Mouse (Mus musculus) midbrain, postnatal 0 days (tissue): ENCODE data around the gene Rps4x. TPM values are rescaled to one million over a fixed set of nuclear protein-coding genes. Genes with fewer than 3 reads are reported as not detected.

Source experiments
- ATAC-seq: fragments of 200-750 bp; cut with Nextera tagmentation; 2 replicates; pipeline ENCODE4 v1.8.0; 2017; ENCODE audit warnings: moderate number of reproducible peaks, mild to moderate bottlenecking, moderate TSS enrichment, moderate library complexity; ENCODE audit not compliant: low FRiP score
- DNase-seq: peaks from one replicate; pipeline ENCODE4 v3.0.0-alpha.2; 2015; ENCODE audit warnings: low spot score
- H3K27ac ChIP-seq: fragments of 300-500 bp; sonication (generic); 2 replicates; pipeline ENCODE4 v1.5.1; 2014; ENCODE audit warnings: low read depth, mild to moderate bottlenecking, low read length, mixed read lengths
- H3K27me3 ChIP-seq: fragments of 300-500 bp; sonication (generic); 2 replicates; pipeline ENCODE4 v1.6.1; 2014; ENCODE audit warnings: low read length, control low read depth, mixed read lengths; ENCODE audit not compliant: insufficient read depth
- H3K36me3 ChIP-seq: fragments of 300-500 bp; sonication (generic); 2 replicates; pipeline ENCODE4 v1.6.1; 2014; ENCODE audit warnings: low read length, control low read depth, mixed read lengths; ENCODE audit not compliant: insufficient read depth
- H3K4me1 ChIP-seq: fragments of 300-500 bp; sonication (generic); 2 replicates; pipeline ENCODE4 v1.6.1; 2014; ENCODE audit warnings: mild to moderate bottlenecking, control low read depth, antibody characterized with exemption, low read length, mixed read lengths; ENCODE audit not compliant: insufficient read depth
- H3K4me2 ChIP-seq: fragments of 300-500 bp; sonication (generic); 2 replicates; pipeline ENCODE4 v1.6.1; 2014; ENCODE audit warnings: low read depth, mild to moderate bottlenecking, low read length, mixed read lengths; ENCODE audit not compliant: poor library complexity, severe bottlenecking
- H3K4me3 ChIP-seq: fragments of 300-500 bp; sonication (generic); 2 replicates; pipeline ENCODE4 v1.5.1; 2014; ENCODE audit warnings: low read depth, mild to moderate bottlenecking, low read length, moderate library complexity
- H3K9ac ChIP-seq: fragments of 300-500 bp; sonication (generic); replicated peaks from 2 replicates; pipeline ENCODE4 v1.6.1; 2014; ENCODE audit warnings: mild to moderate bottlenecking, low read length, moderate library complexity, mixed read lengths; ENCODE audit not compliant: poor library complexity, severe bottlenecking
- H3K9me3 ChIP-seq: fragments of 300-500 bp; sonication (generic); 2 replicates; pipeline ENCODE4 v1.6.1; 2016; ENCODE audit warnings: low read length, control low read depth
- CTCF ChIP-seq: IDR thresholded peaks from 2 replicates; pipeline ENCODE4 v1.5.1; 2016; ENCODE audit warnings: antibody characterized with exemption, mild to moderate bottlenecking
- WGBS: fragments of 180-500 bp; shearing (Covaris S2); extraction: QIAGEN DNeasy Blood & Tissue Kit; methylation state at CpG from one replicate; pipeline ENCODE4 v1.1.7; 2014; 5-methylcytosine and 5-hydroxymethylcytosine counted together
- polyA plus RNA-seq: library from polyadenylated mRNA; unstranded; fragments of >200 nt; fragmentation: Nextera tagmentation; extraction: Ambion mirVana; gene quantifications from 2 replicates; pipeline ENCODE4 v1.2.1, GENCODE M21; 2015
- total RNA-seq: library from RNA; depleted of rRNA; stranded (reverse); fragments of >200 nt; gene quantifications from 2 replicates; pipeline ENCODE4 v1.2.3, GENCODE M21; 2014

Gene Rps4x
- total and polyA plus RNA-seq, 2 experiments from 2014 or later = 356 to 809 TPM

GRCm38 (mm10) chrX:102166521-102166920, 22.7 kb downstream of the Rps4x start:
- no peaks in the 10 kb centered on the region for H3K36me3 ChIP-seq
- TF ChIP-seq CTCF = no peak
- no peak overlapping the region for H3K4me2 ChIP-seq
- no peak overlapping the region for H3K4me3 ChIP-seq
- no peak overlapping the region for H3K9ac ChIP-seq
- H3K27me3 ChIP-seq = no peaks in the 10 kb centered on the region
- H3K9me3 ChIP-seq = no peaks in the 10 kb centered on the region
- ATAC-seq = no peak
- no peak overlapping the region for H3K27ac ChIP-seq
- 37% methylated on average over 5 of the region's 5 CpGs for WGBS
- no peak for DNase-seq
- no peaks in the 10 kb centered on the region for H3K4me1 ChIP-seq

- Histone ChIP-seq H3K4me1 (no peaks in the 10 kb centered on the region), H3K9ac (no peak overlapping the region), H3K27ac (no peak overlapping the region), H3K4me3 (no peak overlapping the region), H3K36me3 (no peaks in the 10 kb centered on the region), H3K27me3 (no peaks in the 10 kb centered on the region), H3K4me2 (no peak overlapping the region), H3K9me3 (no peaks in the 10 kb centered on the region)
- 66% methylated on average over 4 of the region's 4 CpGs for WGBS
- ATAC-seq = no peak
- DNase-seq = peak; percentile 27
- TF ChIP-seq CTCF = no peak
Observed at GRCm38 (mm10) chrX:102163529-102163928, 25.7 kb downstream of the Rps4x start.

GRCm38 (mm10) chrX:102163096-102163495, 26.1 kb downstream of the Rps4x start:
- ATAC-seq (no peak), DNase-seq (no peak)
- Histone ChIP-seq H3K9me3 (no peaks in the 10 kb centered on the region), H3K27ac (no peak overlapping the region), H3K4me3 (no peak overlapping the region), H3K27me3 (no peaks in the 10 kb centered on the region), H3K36me3 (no peaks in the 10 kb centered on the region), H3K9ac (no peak overlapping the region), H3K4me2 (no peak overlapping the region), H3K4me1 (no peaks in the 10 kb centered on the region)
- TF ChIP-seq CTCF = peak; percentile 11; the same call in 1 of the 2 replicates
- WGBS = 30% methylated on average over 2 of the region's 2 CpGs

- Histone ChIP-seq H3K27ac (no peak overlapping the region), H3K4me3 (no peak overlapping the region), H3K27me3 (no peaks in the 10 kb centered on the region), H3K4me1 (no peaks in the 10 kb centered on the region), H3K9me3 (no peaks in the 10 kb centered on the region), H3K36me3 (no peaks in the 10 kb centered on the region), H3K9ac (no peak overlapping the region), H3K4me2 (no peak overlapping the region)
- no peak for TF ChIP-seq CTCF
- ATAC-seq (no peak), DNase-seq (no peak)
- WGBS = 70% methylated on average over 2 of the region's 2 CpGs
Observed at GRCm38 (mm10) chrX:102160528-102160927, 28.7 kb downstream of the Rps4x start.

GRCm38 (mm10) chrX:102159778-102160177, 29.4 kb downstream of the Rps4x start:
- no peaks in the 10 kb centered on the region for H3K27me3 ChIP-seq
- no peak overlapping the region for H3K27ac ChIP-seq
- H3K4me1 ChIP-seq = no peaks in the 10 kb centered on the region
- H3K9ac ChIP-seq = no peak overlapping the region
- 53% methylated on average over 2 of the region's 2 CpGs for WGBS
- H3K4me3 ChIP-seq = no peak overlapping the region
- no peaks in the 10 kb centered on the region for H3K36me3 ChIP-seq
- no peak overlapping the region for H3K4me2 ChIP-seq
- no peaks in the 10 kb centered on the region for H3K9me3 ChIP-seq
- no peak for DNase-seq
- peak; percentile 19; the same call in 1 of the 2 replicates for TF ChIP-seq CTCF
- ATAC-seq = no peak

DNA sequence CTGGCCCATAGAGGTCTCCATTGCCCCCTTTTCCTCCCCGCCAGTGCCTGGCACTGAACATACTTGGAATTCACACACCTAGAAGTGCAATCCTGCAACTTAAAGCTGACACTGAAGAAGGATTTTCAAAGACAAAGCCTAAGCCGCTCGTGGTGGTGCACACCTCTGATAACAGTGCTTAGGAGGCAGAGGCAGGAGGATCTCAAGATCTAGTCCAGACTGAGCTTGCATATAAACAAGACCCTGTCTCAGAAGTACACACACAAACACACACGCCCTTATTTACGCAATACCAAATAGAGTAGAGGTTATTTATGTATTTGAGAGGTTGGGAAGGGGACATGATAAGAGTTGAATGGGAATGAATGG, 31.8 kb downstream of the Rps4x start:
- Histone ChIP-seq H3K4me3 (peak overlapping the region; percentile 36), H3K36me3 (no peaks in the 10 kb centered on the region), H3K27ac (peak overlapping the region; percentile 65), H3K9ac (no peak overlapping the region), H3K4me2 (peak overlapping the region; percentile 28; the same call in 1 of the 2 replicates), H3K9me3 (no peaks in the 10 kb centered on the region), H3K27me3 (no peaks in the 10 kb centered on the region), H3K4me1 (no peaks in the 10 kb centered on the region)
- WGBS = 52% methylated on average over 4 of the region's 5 CpGs
- ATAC-seq (peak; percentile 14; the same call in 1 of the 2 replicates), DNase-seq (no peak)
- TF ChIP-seq CTCF = peak; percentile 34
